Mouse (Mus musculus) C3H10T1/2 (cell line): ENCODE results near the gene Peli1. TPM values are rescaled to one million over a fixed set of nuclear protein-coding genes. Genes with fewer than 3 reads are reported as not detected.

Source experiments
- polyA plus RNA-seq, 2 experiments: library from polyadenylated mRNA; unstranded; fragments of >200 nt; fragmentation: generic; extraction: Trizol; gene quantifications; one replicate each; pipeline ENCODE4 v1.2.1; 2012; ENCODE audit warnings: missing spikeins in 2 of 2

The Peli1 gene
- 1 to 10 TPM in 1 of 2 experiments, under 1 TPM in 1; 0.47 to 3.2 TPM for polyA plus RNA-seq

GRCm38 (mm10) chr11:21091067-21091427 is at the start of gene Peli1:
Gene Peli1 (plus strand): TSS chr11:21091291.

Other genes with a start within 250 kb of the Peli1 start
- 1 to 10 TPM in 1 of 2 experiments, under 1 TPM in 1; 0.39 to 3.5 TPM for gene Vps54, start 148.0 kb downstream of the Peli1 start, polyA plus RNA-seq